Mouse (Mus musculus) cerebellum, adult 9-10 months (tissue): ENCODE measurements at regions not wholly inside any gene's neighbourhood (a gene's known extent, or its start where the extent isn't known, plus 50 kb on each side); places are given as distances from the start of the nearest gene placed in this dataset.
"Not testable (repeated sequence)": the region's sequence is repeated elsewhere in the genome, so short reads cannot be mapped to it uniquely, and the experiment has no call there.

Experiments used
- DNase-seq: peaks from one replicate; pipeline ENCODE4 v3.0.0; 2022

GRCm38 (mm10) chr7:116596914-116597313 lies 92.7 kb downstream of the Nucb2 start:
- no peak for DNase-seq

- DNase-seq = no peak
Observed at GRCm38 (mm10) chr7:116600340-116600739, 96.2 kb downstream of the Nucb2 start.

- no peak for DNase-seq
Observed at GRCm38 (mm10) chr7:116603167-116603839, 99.1 kb downstream of the Nucb2 start.

- DNase-seq = no peak
Observed at GRCm38 (mm10) chr7:116603840-116604194, 99.6 kb downstream of the Nucb2 start.

GRCm38 (mm10) chr7:116606255-116606654 lies 102.1 kb downstream of the Nucb2 start:
- peak; percentile 69 for DNase-seq

GRCm38 (mm10) chr7:116606751-116607483 lies 102.7 kb downstream of the Nucb2 start:
- peak; percentile 45 for DNase-seq

GRCm38 (mm10) chr7:116607628-116608225 lies 103.6 kb downstream of the Nucb2 start:
- DNase-seq = no peak

- peak; percentile 55 for DNase-seq
Observed at GRCm38 (mm10) chr7:116608350-116609085, 104.3 kb downstream of the Nucb2 start.

GRCm38 (mm10) chr7:116609406-116609805 lies 105.2 kb downstream of the Nucb2 start:
- DNase-seq = no peak

GRCm38 (mm10) chr7:116609906-116610305 lies 105.7 kb downstream of the Nucb2 start:
- no peak for DNase-seq

GRCm38 (mm10) chr7:116615984-116616383 lies 111.8 kb downstream of the Nucb2 start:
- DNase-seq = no peak

GRCm38 (mm10) chr7:116619636-116620035 lies 115.5 kb downstream of the Nucb2 start:
- no peak for DNase-seq

GRCm38 (mm10) chr7:116620381-116620780 lies 116.2 kb downstream of the Nucb2 start:
- DNase-seq = no peak

- no peak for DNase-seq
Observed at GRCm38 (mm10) chr7:116633210-116633609, 129.0 kb downstream of the Nucb2 start.

GRCm38 (mm10) chr7:116644902-116645650 lies 140.9 kb downstream of the Nucb2 start:
- DNase-seq = peak; percentile 6

GRCm38 (mm10) chr7:116654466-116654865 lies 150.3 kb downstream of the Nucb2 start:
- no peak for DNase-seq

GRCm38 (mm10) chr7:116657040-116657439 lies 152.9 kb downstream of the Nucb2 start:
- not testable (repeated sequence) for DNase-seq

GRCm38 (mm10) chr7:116665581-116665980 lies 161.4 kb downstream of the Nucb2 start:
- no peak for DNase-seq

- no peak for DNase-seq
Observed at GRCm38 (mm10) chr7:116674199-116675019, 170.2 kb downstream of the Nucb2 start.

- no peak for DNase-seq
Observed at GRCm38 (mm10) chr7:116676696-116677095, 172.5 kb downstream of the Nucb2 start.

- no peak for DNase-seq
Observed at GRCm38 (mm10) chr7:116679195-116679594, 175.0 kb downstream of the Nucb2 start.

GRCm38 (mm10) chr7:116680523-116680922 lies 176.4 kb downstream of the Nucb2 start:
- DNase-seq = no peak
